Mouse (Mus musculus): ENCODE results near the gene Rab44.

Rab44 gene

DNA sequence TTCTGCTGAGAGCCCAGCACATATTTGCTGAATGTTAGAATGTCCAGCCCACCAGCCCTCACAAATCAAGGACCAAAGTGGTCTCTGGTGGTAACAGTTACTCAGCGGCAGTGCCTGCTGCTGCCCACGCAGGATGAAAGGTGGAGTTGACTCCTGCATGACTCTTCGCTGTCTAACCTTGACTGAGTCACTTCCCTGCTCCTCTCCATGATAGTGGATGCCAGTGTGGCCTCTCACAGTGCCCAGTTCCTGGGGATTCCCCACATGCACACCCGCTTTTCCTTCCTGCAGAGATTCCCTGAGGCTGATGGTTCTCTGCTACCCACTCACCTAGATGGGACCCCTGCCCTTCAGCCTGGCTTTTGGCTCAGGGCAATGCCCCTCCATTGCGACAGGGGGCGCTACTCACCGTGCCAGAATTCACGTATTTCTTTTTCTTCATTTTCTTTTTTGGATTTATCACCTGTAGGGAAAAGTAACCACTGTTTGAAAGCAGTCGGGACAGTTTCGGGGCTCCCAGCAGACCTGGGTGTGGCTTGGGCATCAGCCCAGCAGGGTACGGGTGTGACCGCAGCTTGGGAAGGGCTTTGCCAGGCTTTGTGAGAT lies 55.2 kb downstream of the Rab44 start:
- DNase-seq (ENCODE audit: low spot score in 2 of 2), result no peak

DNA sequence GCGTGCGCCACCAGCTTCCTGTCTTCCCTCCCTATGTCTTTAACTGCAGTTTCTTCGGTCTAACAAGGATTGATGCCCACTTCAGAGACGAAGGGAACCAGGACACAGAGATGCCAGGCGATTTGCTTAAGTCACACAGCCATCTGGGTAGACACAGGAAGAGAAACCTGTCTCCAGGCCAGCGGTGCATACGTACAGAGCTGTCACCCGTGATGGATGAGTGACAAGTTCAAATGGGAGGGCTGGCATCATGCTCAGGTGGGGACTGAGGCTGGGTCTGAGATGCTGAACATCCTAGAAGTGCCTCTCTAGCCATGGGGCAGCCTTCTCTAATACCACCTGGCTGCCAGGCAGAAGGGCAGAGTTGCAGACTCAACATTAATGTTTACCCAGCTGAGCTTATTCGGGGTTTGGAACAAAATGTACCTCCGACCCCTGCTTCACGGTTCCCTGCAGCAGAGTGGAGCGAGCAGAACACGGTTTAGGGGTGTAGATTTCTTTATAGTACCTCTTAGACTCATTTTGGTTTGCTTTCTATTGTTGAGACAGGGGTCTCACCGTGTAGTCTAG lies 56.6 kb downstream of the Rab44 start:
- no peak for DNase-seq (ENCODE audit: low spot score in 2 of 2)

DNA sequence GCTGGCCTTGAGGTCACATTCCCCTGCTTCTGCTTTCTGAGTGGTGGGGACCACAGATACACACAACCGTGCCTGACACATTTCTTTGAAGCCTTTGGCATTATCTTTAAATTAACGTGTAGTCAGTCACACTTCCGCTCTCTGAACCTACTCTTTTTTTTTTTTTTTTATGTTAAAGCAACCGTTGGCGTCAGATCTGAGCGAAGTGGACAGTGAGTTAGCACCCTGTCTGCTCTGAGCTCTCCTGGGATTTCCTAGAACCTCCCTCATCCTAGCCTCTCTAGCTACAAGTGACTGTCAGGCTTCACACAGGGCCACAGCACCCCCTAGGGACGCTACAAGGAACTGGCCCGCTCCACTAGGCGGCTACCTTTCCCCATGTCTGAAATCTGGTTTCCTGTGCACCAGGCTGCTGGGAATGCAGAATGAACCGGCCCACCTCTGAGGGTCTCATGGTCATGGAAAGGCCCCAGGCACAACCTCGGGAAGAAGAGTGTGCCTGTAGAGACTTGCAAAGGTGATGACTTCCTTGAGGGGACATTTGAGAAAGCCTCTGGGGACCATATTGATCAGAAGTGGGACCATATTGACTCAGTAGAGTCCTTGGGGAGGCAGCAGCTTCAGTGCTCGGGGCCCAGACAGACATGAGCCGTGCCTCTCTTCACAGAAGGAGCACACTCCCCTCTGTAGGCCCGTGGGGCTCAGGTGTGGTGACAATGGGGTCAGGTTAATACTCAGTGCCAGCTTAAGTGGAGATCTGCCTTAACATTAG lies 57.2 kb downstream of the Rab44 start:
- DNase-seq (ENCODE audit: low spot score in 2 of 2), result peak; percentile 72 to 79

DNA sequence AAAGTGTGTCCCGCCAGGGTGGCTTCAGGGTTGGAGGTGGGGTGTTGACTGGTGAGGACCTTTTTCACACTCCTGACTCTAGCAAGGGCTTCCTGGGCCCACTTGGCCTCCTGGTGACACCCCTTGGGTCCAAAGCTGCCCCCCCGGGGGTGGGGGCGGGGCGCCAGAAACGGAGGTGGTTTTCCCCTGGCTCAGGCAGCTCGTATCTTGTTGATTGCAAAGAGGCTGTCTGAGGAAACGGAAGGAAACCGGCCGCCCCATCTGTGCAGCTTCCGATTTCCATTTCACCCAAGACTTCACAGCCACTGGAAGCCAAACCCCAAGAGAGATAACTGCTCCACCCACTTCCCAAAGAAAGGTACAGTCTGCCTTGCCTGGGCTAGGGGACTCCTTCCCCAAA lies 58.1 kb downstream of the Rab44 start:
- DNase-seq (ENCODE audit: low spot score in 2 of 2), result no peak

DNA sequence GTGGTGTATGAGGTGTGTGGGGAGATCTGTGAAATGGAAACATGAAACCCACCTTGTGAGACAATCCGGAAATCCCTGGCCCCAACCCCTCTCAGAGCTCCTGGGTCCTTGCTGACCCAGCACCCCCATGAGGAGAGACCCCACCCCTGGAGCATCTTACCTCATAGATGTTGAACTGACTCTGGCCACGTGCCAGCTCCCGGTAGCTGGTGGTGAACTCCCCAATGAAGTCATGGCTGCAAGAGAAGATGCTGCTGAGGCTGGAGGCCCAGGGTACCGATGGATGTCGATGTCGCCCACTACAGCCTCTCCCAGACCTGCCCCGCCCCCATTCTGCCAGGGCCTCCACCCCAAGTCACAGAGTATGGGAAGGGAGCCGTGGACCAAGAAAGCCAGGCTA lies 59.2 kb downstream of the Rab44 start:
- DNase-seq (ENCODE audit: low spot score in 2 of 2), result no peak

DNA sequence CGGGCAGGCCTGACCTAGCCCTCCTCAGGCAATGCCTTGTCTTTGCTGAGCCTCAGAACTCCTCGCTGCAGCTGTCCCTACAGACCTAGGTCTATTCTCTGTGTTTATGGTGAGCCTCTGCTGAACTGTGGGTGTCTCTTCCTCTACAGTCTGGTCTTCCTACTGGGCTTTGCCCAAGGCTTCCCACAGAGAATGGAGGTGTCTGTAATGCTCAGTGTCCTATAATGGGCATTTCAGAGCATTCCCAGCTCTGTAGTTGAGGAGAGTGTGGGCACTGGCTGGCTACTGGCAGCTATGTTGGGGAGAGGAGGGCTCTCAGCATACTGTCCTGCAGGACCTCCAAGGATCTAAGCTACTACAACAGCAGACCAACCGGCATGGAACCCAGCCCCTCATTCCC lies 61.7 kb downstream of the Rab44 start:
- no peak for DNase-seq (ENCODE audit: low spot score in 2 of 2)

DNA sequence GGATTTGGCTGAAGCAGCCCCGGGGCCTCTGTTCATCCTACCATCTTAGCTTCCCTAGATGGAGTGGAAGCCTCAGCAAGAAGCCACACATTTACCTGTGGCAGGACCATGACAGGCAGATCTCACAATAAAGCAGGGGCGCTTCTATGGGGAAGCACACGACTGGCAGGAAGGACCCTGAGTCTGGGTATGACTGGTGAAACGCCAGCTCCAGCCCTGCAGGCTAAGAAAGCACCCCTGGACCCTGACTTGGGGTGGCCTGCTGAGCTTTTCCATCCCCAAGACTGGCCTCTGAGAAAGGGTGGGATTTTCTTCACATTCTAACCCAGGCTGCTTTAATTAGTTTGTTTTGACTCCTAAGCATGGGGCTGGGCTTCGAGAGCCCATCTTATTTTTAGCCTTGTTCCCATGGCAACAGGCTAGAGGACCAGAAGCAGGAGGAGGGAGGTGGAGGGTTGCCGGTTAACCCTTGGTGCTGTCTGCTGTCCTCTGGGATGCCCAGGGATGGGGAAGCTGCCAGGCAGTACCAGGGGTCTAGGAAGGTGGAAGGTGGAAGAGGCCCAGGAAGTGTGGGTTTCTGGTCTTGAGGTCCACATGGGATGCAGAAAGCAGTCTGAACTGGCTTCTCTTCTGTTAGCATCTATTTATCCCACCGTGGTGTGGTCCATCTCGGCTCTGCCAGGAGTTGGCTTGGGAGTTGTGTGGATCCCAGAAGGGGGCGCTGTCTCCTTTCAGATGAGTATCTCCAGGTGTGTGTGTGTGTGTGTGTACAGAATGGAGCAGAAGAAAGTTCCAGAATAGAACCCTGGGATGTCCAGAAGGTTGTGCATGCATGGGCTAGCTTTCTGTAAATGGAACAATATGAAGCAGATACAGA lies 62.7 kb downstream of the Rab44 start:
- DNase-seq (ENCODE audit: low spot score in 2 of 2), result peak; percentile 63 to 82

DNA sequence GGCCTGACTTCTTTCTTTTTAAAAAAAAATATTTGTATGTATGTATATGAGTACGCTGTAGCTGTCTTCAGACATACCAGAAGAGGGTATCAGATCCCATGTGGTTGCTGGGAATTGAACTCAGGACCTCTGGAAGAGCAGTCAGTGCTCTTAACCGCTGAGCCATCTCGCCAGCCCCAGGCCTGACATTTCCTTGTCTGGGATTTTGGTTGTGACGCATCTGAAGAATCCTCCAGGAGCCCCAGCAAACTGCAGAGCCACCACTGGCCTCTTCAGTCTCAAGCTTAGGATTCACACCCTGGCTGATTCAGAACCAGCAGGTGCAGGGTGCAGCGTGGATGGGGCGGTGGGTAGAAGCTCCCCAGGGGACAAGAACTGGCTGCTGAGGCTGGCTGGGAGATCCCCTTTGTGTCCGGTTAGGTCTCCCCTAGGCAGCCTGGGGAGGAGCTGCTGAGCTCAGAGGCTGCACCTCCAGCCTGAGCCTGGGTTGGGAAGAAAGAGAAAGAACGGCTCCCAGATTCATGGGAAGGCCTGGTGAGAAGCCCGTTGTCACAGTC lies 64.6 kb downstream of the Rab44 start:
- no peak for DNase-seq (ENCODE audit: low spot score in 2 of 2)

DNA sequence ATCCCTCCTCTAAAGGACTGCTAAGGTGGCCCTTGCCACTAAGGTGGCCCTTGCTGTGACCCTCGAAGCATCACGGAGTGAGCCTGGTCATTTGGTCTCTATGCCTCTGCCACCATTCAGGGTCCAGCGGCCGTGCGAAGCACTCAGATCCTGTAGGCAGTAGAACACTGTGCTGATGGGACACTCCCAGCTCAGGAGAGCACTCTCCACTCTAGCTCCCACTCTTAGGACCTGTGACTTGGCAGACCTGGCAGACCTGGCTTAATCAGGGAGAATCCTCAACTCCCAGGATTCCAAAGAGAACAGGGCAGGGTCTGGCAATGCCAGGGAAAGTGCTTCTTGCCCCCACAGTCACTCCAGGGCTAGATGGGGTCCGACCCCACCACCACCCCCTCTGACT lies 66.0 kb downstream of the Rab44 start:
- no peak for DNase-seq (ENCODE audit: low spot score in 2 of 2)

DNA sequence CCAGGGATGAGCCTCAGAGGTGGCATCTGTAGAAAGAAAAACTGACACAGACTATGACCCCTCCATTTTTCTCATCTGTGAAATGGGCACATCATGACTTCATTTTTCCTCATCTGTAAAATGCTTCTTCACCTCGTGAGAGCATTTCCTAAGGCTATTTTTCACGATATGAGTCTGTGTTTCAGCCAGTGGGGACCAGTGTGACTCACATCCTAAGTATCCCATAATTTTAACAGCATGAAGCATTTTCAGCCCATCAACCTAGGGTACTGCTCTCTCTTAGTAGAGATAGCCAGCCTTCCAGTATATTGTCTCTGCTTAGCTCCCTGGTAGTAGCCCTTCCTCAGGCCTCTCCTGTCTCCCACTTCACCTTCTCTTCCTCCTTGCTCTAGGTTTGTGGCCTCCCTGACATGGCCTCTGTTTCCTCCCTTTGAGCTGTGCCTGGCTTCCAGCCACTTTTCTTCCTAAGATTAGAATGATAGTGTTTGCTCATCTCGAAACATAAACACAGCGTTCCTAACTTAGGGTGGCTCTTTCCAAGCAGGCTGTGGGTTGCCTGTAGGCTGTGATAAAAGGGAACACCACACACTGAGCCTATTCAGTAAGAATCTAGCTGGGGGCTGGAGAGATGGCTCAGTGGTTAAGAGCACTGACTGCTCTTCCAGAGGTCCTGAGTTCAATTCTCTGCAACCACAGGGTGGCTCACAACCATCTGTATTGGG lies 66.6 kb downstream of the Rab44 start:
- no peak for DNase-seq (ENCODE audit: low spot score in 2 of 2)

DNA sequence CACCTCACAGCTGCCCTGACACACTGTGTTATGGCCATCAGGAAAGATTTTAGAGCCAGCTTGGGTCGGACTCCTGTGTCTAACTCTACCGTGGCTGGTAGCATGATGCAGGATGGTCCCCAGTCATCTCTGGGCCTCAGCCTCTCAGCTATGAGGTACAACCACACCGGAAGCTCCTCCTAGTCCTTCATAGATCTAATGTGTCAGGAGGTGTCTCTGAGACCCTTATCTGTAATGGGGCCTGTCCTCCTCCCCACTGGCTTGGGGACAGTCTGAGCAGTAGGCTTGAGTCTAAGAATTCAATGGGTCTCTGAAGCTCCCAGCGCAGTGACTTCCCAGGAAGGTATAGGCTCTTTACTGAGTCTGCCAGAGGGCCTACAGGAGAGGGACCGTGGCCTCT lies 67.8 kb downstream of the Rab44 start:
- no peak for DNase-seq (ENCODE audit: low spot score in 2 of 2)

DNA sequence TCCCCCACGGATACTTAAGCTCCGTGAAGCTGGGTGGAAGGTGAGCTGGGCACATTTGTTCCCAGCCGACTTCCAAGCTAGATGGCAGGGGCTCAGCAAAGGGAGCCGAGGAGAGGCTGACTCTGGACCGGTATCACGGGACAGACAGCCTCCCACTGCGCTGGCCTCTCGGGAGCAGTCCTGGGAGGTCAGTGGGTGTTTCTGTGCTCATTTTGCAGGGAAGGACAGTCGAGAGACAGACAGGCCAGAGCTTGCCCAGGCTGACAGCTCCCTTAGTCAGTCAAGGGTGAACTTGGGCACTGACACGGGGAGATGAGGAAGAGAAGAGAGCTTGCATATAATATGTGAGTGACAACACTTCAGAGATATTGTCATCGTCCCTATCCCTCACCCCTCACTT lies 69.2 kb downstream of the Rab44 start:
- no peak for DNase-seq (ENCODE audit: low spot score in 2 of 2)

DNA sequence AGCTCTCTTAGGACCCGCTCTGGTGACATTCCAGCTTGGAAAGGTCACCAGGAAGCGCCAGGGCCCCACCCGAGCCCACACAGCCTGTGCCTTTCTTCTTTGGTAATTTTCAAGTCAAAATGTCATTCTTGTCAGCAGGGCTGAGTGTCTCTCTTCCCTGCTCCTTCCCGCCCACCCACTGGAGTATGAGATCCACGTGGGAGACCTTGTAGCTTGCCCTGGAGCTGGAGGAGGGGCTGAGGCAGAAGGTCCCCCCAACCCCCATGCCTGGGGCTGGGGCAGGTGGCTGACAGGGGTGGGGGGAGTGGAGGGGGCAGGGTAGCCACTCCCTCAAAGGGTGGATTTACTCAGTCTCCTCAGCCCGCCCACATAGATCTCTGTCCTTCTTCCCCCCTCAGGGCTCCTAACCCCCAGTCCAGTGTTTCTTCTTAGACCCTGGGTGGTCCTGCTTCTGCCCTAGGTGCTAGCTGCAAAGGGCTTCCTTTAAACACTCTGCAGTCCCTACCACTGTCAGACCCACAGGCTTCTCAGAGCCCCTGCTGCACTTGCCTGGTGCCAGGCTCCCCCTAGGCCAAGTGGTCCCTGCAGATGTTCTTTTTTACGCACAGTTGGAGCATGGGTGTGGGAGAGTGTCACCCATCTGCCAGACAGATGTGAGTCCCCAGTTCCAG lies 71.6 kb downstream of the Rab44 start:
- DNase-seq (ENCODE audit: low spot score in 2 of 2), result no peak

DNA sequence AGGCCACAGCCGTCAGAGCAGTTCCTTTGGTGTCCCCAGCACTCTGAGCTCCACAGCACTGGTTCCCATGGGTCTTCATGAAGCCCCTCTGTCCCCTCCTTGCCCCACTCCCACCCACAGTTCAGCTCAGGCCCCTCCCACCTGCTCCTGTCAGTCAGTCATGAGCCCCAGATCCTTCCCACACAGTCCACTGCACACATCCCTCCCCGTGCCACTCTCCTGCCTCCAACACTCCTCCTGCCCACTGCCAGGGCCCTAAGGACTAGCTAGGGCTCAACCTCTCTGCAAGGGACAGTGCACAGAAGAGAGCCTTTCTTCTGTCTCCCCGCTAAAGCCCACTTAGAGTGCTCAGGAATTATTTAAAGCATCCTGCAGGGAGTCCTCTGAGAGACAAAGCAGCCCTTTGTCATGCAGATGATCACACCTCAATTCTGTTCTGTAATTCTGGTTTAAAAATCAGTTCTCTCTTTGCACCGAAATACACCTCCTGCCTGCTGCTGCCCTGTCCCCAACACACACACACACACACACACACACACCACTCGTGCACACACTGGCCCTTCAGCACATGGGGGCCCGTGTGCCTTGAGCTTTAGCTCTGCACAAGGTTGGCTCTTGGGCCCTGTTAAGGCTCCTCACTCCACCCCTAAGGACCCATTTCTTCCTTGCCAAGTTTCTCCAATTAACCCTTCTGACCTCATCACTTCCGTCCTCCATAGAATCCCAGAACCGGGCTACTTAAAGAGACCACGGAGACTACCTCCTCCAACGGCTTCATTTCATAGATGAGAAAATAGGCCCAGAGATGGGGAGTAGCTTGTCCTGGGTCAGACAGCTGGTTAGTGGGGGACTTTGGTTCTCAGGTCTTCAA lies 73.3 kb downstream of the Rab44 start:
- no peak for DNase-seq (ENCODE audit: low spot score in 2 of 2)

DNA sequence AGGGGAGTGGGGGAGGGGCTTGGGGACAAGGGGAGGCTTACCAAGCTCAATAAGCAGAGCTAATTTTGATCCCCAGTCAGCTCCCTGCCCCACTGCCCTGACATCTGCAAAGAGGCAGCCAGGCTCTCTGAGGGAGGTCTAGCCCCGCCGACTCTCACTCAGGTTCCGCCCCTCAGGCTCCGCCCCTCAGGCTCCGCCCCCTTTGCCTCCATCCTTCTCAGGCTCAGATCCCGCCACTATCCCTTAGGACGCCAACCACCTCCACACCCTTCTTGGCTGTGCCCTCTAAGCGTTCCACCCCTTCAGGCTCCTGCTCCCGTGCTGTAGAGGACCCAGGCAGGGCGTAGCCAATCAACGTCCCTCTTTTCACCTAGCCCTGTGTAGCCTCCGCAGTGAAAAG lies 75.0 kb downstream of the Rab44 start:
- no peak for DNase-seq (ENCODE audit: low spot score in 2 of 2)

DNA sequence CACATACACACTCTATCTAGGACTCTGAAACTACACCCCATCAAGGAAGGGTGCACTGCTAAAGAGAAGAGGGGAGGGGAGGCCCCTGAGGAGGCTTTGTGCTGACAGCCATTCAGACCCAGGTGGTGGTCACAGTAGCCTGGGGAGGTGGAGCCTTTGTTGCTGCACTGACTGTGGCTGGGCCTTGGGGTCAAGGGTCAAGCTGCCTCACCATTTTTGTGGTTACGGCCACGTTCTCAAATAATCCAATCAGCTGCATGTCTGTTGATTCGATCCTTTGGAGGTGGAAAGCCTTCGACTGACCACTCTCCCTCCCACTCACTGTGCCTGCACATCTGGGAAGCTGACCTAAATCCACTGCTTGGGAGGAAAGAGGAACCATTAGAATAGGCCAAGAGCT lies 81.6 kb downstream of the Rab44 start:
- no peak for DNase-seq (ENCODE audit: low spot score in 2 of 2)

All from cerebellum, postnatal 4 days (tissue).